Mouse (Mus musculus) myocyte (in vitro differentiated cells): ENCODE data around the gene Cflar. TPM values are rescaled to one million over a fixed set of nuclear protein-coding genes. Genes with fewer than 3 reads are reported as not detected.

Experiments used
- H3K27me3 ChIP-seq: one replicate; pipeline ENCODE4 v1.6.1; 2011; ENCODE audit not compliant: control insufficient read depth, insufficient read depth, insufficient read length
- H3K36me3 ChIP-seq: one replicate; pipeline ENCODE4 v1.6.1; 2011; ENCODE audit not compliant: control insufficient read depth, insufficient read depth
- H3K4me2 ChIP-seq: one replicate; pipeline ENCODE4 v1.6.1; 2011; ENCODE audit warnings: low read depth, control low read depth
- H3K4me3 ChIP-seq: one replicate; pipeline ENCODE4 v1.5.1; 2011; ENCODE audit warnings: mild to moderate bottlenecking, control low read depth, moderate library complexity
- H3K79me2 ChIP-seq: one replicate; pipeline ENCODE4 v1.6.1; 2011; ENCODE audit not compliant: control insufficient read depth, insufficient read depth
- H3ac ChIP-seq: one replicate; pipeline ENCODE4 v1.6.1; 2011; ENCODE audit not compliant: control insufficient read depth, insufficient read length
- CEBPB ChIP-seq: IDR thresholded peaks from 2 replicates; pipeline ENCODE4 v1.6.1; 2011; ENCODE audit warnings: mild to moderate bottlenecking, moderate library complexity; ENCODE audit not compliant: poor library complexity, insufficient read depth, severe bottlenecking
- E2F4 ChIP-seq: IDR thresholded peaks from one replicate; pipeline ENCODE4 v1.6.1; 2011; ENCODE audit warnings: mild to moderate bottlenecking, control low read depth, moderate library complexity; ENCODE audit not compliant: insufficient read depth
- MAX ChIP-seq: IDR thresholded peaks from one replicate; pipeline ENCODE4 v1.6.1; 2011; ENCODE audit warnings: low read depth, mild to moderate bottlenecking, control low read depth
- MYOD1 ChIP-seq, 3 experiments: IDR thresholded peaks; one replicate each; pipeline ENCODE4 v1.6.1; 2011; ENCODE audit warnings: control low read depth in 2 of 3, low read depth in 2 of 3, mild to moderate bottlenecking in 2 of 3, moderate library complexity in 1 of 3; ENCODE audit not compliant: insufficient read length in 2 of 3, control insufficient read depth in 1 of 3
- MYOG ChIP-seq, 3 experiments: IDR thresholded peaks; one replicate each; pipeline ENCODE4 v1.6.1; 2011; ENCODE audit warnings: control low read depth in 2 of 3, low read depth in 2 of 3, mild to moderate bottlenecking in 2 of 3; ENCODE audit not compliant: insufficient read length in 2 of 3, control insufficient read depth in 1 of 3, insufficient read depth in 1 of 3
- POLR2A ChIP-seq: IDR thresholded peaks from one replicate; pipeline ENCODE4 v1.6.1; 2011; ENCODE audit warnings: low read depth, mild to moderate bottlenecking, control low read depth, moderate library complexity; ENCODE audit not compliant: insufficient read length
- POLR2AphosphoS2 ChIP-seq: IDR thresholded peaks from one replicate; pipeline ENCODE4 v1.6.1; 2011; ENCODE audit warnings: low read depth, control low read depth; ENCODE audit not compliant: insufficient read length
- REST ChIP-seq: IDR thresholded peaks from one replicate; pipeline ENCODE4 v1.6.1; 2011; ENCODE audit warnings: mild to moderate bottlenecking, control low read depth, moderate library complexity; ENCODE audit not compliant: insufficient read depth, insufficient read length
- SRF ChIP-seq: IDR thresholded peaks from one replicate; pipeline ENCODE4 v1.6.1; 2011; ENCODE audit warnings: low read depth; ENCODE audit not compliant: control insufficient read depth, insufficient read length
- TCF12 ChIP-seq: IDR thresholded peaks from one replicate; pipeline ENCODE4 v1.6.1; 2011; ENCODE audit warnings: mild to moderate bottlenecking, control low read depth; ENCODE audit not compliant: poor library complexity, insufficient read depth, severe bottlenecking
- TCF3 ChIP-seq: IDR thresholded peaks from one replicate; pipeline ENCODE4 v1.6.1; 2011; ENCODE audit warnings: low read depth, control low read depth; ENCODE audit not compliant: insufficient read length
- USF1 ChIP-seq: IDR thresholded peaks from one replicate; pipeline ENCODE4 v1.6.1; 2011; ENCODE audit warnings: low read depth, mild to moderate bottlenecking, control low read depth, moderate library complexity
- polyA plus RNA-seq: library from polyadenylated mRNA; unstranded; fragments of >200 nt; fragmentation: generic; extraction: Trizol; gene quantifications from one replicate; pipeline ENCODE4 v1.2.1, GENCODE M21; 2012; ENCODE audit warnings: missing spikeins

The Cflar gene
- polyA plus RNA-seq, 1 experiment: 19.7 TPM

GRCm38 (mm10) chr1:58802322-58803273 lies 91.3 kb downstream of the Cflar start:
- H3K4me2 ChIP-seq: no peak overlapping the region

GRCm38 (mm10) chr1:58803531-58803930 lies 92.2 kb downstream of the Cflar start:
- peaks cover 8% of the 10 kb centered on the region for H3K36me3 ChIP-seq
- H3K79me2 ChIP-seq: peaks cover 21% of the 10 kb centered on the region
- no peaks in the 10 kb centered on the region for H3K27me3 ChIP-seq
- H3K4me2 ChIP-seq: no peak overlapping the region
- no peak for TF ChIP-seq MYOG (IDR thresholded peaks at IDR 0.05; ENCODE audit: control insufficient read depth in 1 of 3, insufficient read depth in 1 of 3, insufficient read length in 2 of 3, low read depth in 2 of 3)
- TF ChIP-seq MYOD1 (IDR thresholded peaks at IDR 0.05; ENCODE audit: control insufficient read depth in 1 of 3, insufficient read length in 2 of 3, low read depth in 2 of 3): no peak
- TF ChIP-seq USF1: no peak
- no peak for TF ChIP-seq E2F4
- TF ChIP-seq MAX: no peak
- TF ChIP-seq POLR2A: no peak
- TF ChIP-seq REST: no peak
- no peak for TF ChIP-seq SRF
- no peak for TF ChIP-seq POLR2AphosphoS2
- TF ChIP-seq TCF3: no peak
- TF ChIP-seq TCF12: no peak
- TF ChIP-seq CEBPB: no peak
- no peak overlapping the region for H3ac ChIP-seq
- no peak overlapping the region for H3K4me3 ChIP-seq

More at GRCm38 (mm10) chr1:58802322-58803273, 91.3 kb downstream of the Cflar start:
- no peak overlapping the region for H3K4me3 ChIP-seq
- H3K36me3 ChIP-seq: peaks cover 8% of the 10 kb centered on the region
- TF ChIP-seq POLR2A (no peak), SRF (no peak), POLR2AphosphoS2 (no peak), CEBPB (no peak), TCF12 (no peak), TCF3 (no peak), MYOD1 (IDR thresholded peaks at IDR 0.05; ENCODE audit: control insufficient read depth in 1 of 3, insufficient read length in 2 of 3, low read depth in 2 of 3) (no peak), MAX (no peak), USF1 (no peak), E2F4 (no peak), REST (no peak), MYOG (IDR thresholded peaks at IDR 0.05; ENCODE audit: control insufficient read depth in 1 of 3, insufficient read depth in 1 of 3, insufficient read length in 2 of 3, low read depth in 2 of 3) (no peak)
- H3ac ChIP-seq: no peak overlapping the region
- H3K79me2 ChIP-seq: peaks cover 22% of the 10 kb centered on the region
- no peaks in the 10 kb centered on the region for H3K27me3 ChIP-seq

GRCm38 (mm10) chr1:58806651-58807050 lies 95.3 kb downstream of the Cflar start:
- TF ChIP-seq POLR2AphosphoS2: no peak
- no peak for TF ChIP-seq TCF12
- TF ChIP-seq TCF3: no peak
- TF ChIP-seq POLR2A: no peak
- no peak for TF ChIP-seq MAX
- TF ChIP-seq REST: no peak
- TF ChIP-seq CEBPB: no peak
- no peak for TF ChIP-seq MYOG (IDR thresholded peaks at IDR 0.05; ENCODE audit: control insufficient read depth in 1 of 3, insufficient read depth in 1 of 3, insufficient read length in 2 of 3, low read depth in 2 of 3)
- TF ChIP-seq MYOD1 (IDR thresholded peaks at IDR 0.05; ENCODE audit: control insufficient read depth in 1 of 3, insufficient read length in 2 of 3, low read depth in 2 of 3): no peak
- TF ChIP-seq E2F4: no peak
- no peak for TF ChIP-seq USF1
- Histone ChIP-seq H3K4me3 (no peak overlapping the region), H3K4me2 (no peak overlapping the region), H3K27me3 (no peaks in the 10 kb centered on the region), H3K36me3 (no peaks in the 10 kb centered on the region), H3ac (no peak overlapping the region), H3K79me2 (peaks cover 14% of the 10 kb centered on the region)

Other genes with a start within 250 kb of the Cflar start
- gene Orc2, start 206.4 kb upstream of the Cflar start, polyA plus RNA-seq: 11.5 TPM
- 1.1 TPM for gene Fam126b, start 125.2 kb upstream of the Cflar start, polyA plus RNA-seq
- gene Ndufb3, start 125.1 kb upstream of the Cflar start, polyA plus RNA-seq: 130 TPM
- gene Als2cr12, start 15.5 kb upstream of the Cflar start, polyA plus RNA-seq: 0.07 TPM
- gene Casp8, start 83.9 kb downstream of the Cflar start, polyA plus RNA-seq: 5.9 TPM